Comparison of ENCODE assay signal across 12 mouse cellular contexts in genomic region chr16:96362873-96363272, GRCm38 (mm10).
DNase-seq lines count a peak whose midpoint lies in the region; ATAC-seq and TF ChIP-seq lines count a peak whose summit lies in the region.
"Had no signal": no experiment of that assay in that cellular context is flagged by ENCODE, and none has a peak within 500 bp of the region (broad histone marks: within the 10 kb centered on the region; RNA-seq: fewer than 3 reads in every experiment).

No protein-coding gene starts in this region.

- 18% methylated on average over 4 of the region's 4 CpGs for WGBS in lung, embryonic 14.5 days
- 12% methylated on average over 4 of the region's 4 CpGs for WGBS in kidney, embryonic 15.5 days
- 59% methylated on average over 4 of the region's 4 CpGs for WGBS in liver, embryonic 12.5 days (ENCODE audit: insufficient replicate concordance)
- 40% methylated on average over 4 of the region's 4 CpGs for WGBS in stomach, postnatal 0 days
- whole genome bisulfite sequencing in hindbrain, embryonic 10.5 days, result 20% methylated on average over 4 of the region's 4 CpGs
- 16% methylated on average over 4 of the region's 4 CpGs for WGBS in limb, embryonic 10.5 days

- no peak overlapping the region for H3K9ac ChIP-seq in lung, embryonic 14.5 days
- no peak overlapping the region for H3K9ac ChIP-seq in kidney, embryonic 15.5 days
- no peak overlapping the region for H3K9ac ChIP-seq in liver, embryonic 12.5 days
- H3K9ac ChIP-seq in stomach, postnatal 0 days (ENCODE audit: low read length), result no peak overlapping the region
- H3K9ac ChIP-seq: heart, embryonic 15.5 days had no signal

- 0 out of 2 replicates have a peak, but pooled peaks cover 3% of the 10 kb centered on the region for H3K27me3 ChIP-seq in lung, embryonic 14.5 days (ENCODE audit: insufficient read depth, low read length)
- no peaks in the 10 kb centered on the region for H3K27me3 ChIP-seq in kidney, embryonic 15.5 days
- no peaks in the 10 kb centered on the region for H3K27me3 ChIP-seq in liver, embryonic 12.5 days (replicated peaks)
- H3K27me3 ChIP-seq in stomach, postnatal 0 days (ENCODE audit: control insufficient read depth, insufficient read depth, low read length), result no peaks in the 10 kb centered on the region
- 0 out of 2 replicates have a peak, but pooled peaks cover 4% of the 10 kb centered on the region for H3K27me3 ChIP-seq in hindbrain, embryonic 10.5 days (ENCODE audit: insufficient read depth, poor library complexity, severe bottlenecking)
- H3K27me3 ChIP-seq in limb, embryonic 10.5 days (ENCODE audit: low read depth, poor library complexity, severe bottlenecking), result no peaks in the 10 kb centered on the region
- H3K27me3 ChIP-seq: heart, embryonic 15.5 days had no signal

- H3K4me3 ChIP-seq in lung, embryonic 14.5 days (ENCODE audit: low read depth, low read length), result no peak overlapping the region
- H3K4me3 ChIP-seq in kidney, embryonic 15.5 days (replicated peaks), result peak overlapping the region; percentile 38; the same call in 1 of the 2 replicates
- no peak overlapping the region for H3K4me3 ChIP-seq in liver, embryonic 12.5 days
- H3K4me3 ChIP-seq in stomach, postnatal 0 days (ENCODE audit: low read depth, low read length), result no peak overlapping the region; the same call in 1 of the 2 replicates
- no peak overlapping the region for H3K4me3 ChIP-seq in hindbrain, embryonic 10.5 days
- no peak overlapping the region for H3K4me3 ChIP-seq in limb, embryonic 10.5 days
- H3K4me3 ChIP-seq in left cerebral cortex, adult 2 months, result no peak overlapping the region
- H3K4me3 ChIP-seq: embryonic facial prominence, embryonic 10.5 days; heart, embryonic 15.5 days had no signal

- H3K9me3 ChIP-seq in lung, embryonic 14.5 days (ENCODE audit: low read depth, low read length), result no peaks in the 10 kb centered on the region
- H3K9me3 ChIP-seq in kidney, embryonic 15.5 days (replicated peaks), result no peaks in the 10 kb centered on the region
- H3K9me3 ChIP-seq in liver, embryonic 12.5 days (replicated peaks), result no peaks in the 10 kb centered on the region
- no peaks in the 10 kb centered on the region for H3K9me3 ChIP-seq in stomach, postnatal 0 days (ENCODE audit: control insufficient read depth, low read length)
- H3K9me3 ChIP-seq in hindbrain, embryonic 10.5 days, result no peaks in the 10 kb centered on the region
- no peaks in the 10 kb centered on the region for H3K9me3 ChIP-seq in limb, embryonic 10.5 days (replicated peaks)
- H3K9me3 ChIP-seq: embryonic facial prominence, embryonic 10.5 days; heart, embryonic 15.5 days had no signal

- no peak for TF ChIP-seq CTCF in lung, embryonic 14.5 days (IDR thresholded peaks at IDR 0.05; ENCODE audit: low read depth)
- TF ChIP-seq CTCF in stomach, postnatal 0 days (IDR thresholded peaks at IDR 0.05; ENCODE audit: low read depth), result no peak
- no peak for TF ChIP-seq CTCF in left cerebral cortex, adult 2 months (IDR thresholded peaks at IDR 0.05)

- no peaks in the 10 kb centered on the region for H3K36me3 ChIP-seq in lung, embryonic 14.5 days (ENCODE audit: insufficient read depth)
- no peaks in the 10 kb centered on the region for H3K36me3 ChIP-seq in kidney, embryonic 15.5 days
- no peaks in the 10 kb centered on the region for H3K36me3 ChIP-seq in liver, embryonic 12.5 days
- no peaks in the 10 kb centered on the region for H3K36me3 ChIP-seq in stomach, postnatal 0 days (ENCODE audit: control insufficient read depth, insufficient read depth, low read length)
- H3K36me3 ChIP-seq in hindbrain, embryonic 10.5 days, result no peaks in the 10 kb centered on the region
- no peaks in the 10 kb centered on the region for H3K36me3 ChIP-seq in limb, embryonic 10.5 days
- H3K36me3 ChIP-seq: embryonic facial prominence, embryonic 10.5 days; heart, embryonic 15.5 days had no signal

- H3K4me2 ChIP-seq in lung, embryonic 14.5 days, result peak overlapping the region; percentile 52; the same call in 1 of the 2 replicates
- peak overlapping the region; percentile 54 for H3K4me2 ChIP-seq in kidney, embryonic 15.5 days
- no peak overlapping the region for H3K4me2 ChIP-seq in liver, embryonic 12.5 days
- H3K4me2 ChIP-seq in stomach, postnatal 0 days (replicated peaks; ENCODE audit: low read depth), result peak overlapping the region; percentile 38; the same call in 1 of the 2 replicates
- H3K4me2 ChIP-seq: heart, embryonic 15.5 days had no signal

- no peak for TF ChIP-seq EP300 in stomach, postnatal 0 days (optimal IDR thresholded peaks at IDR 0.05)

- no peak for DNase-seq in lung, embryonic 14.5 days
- DNase-seq in lung, postnatal 25 days (ENCODE audit: low spot score), result no peak
- no peak for DNase-seq in stomach, postnatal 0 days (ENCODE audit: low spot score)
- no peak for DNase-seq in hindbrain, embryonic 10.5 days (ENCODE audit: low spot score)
- no peak for DNase-seq in limb, embryonic 10.5 days (ENCODE audit: low spot score)
- no peak for DNase-seq in left cerebral cortex, adult 2 months (ENCODE audit: extremely low spot score in 1 of 2, low spot score in 2 of 2)
- DNase-seq: cerebellum, adult 18-20 months had no signal

- peak overlapping the region; percentile 94; the same call in 1 of the 2 replicates for H3K27ac ChIP-seq in lung, embryonic 14.5 days (ENCODE audit: low read depth)
- H3K27ac ChIP-seq in kidney, embryonic 15.5 days, result peak overlapping the region; percentile 93
- peak overlapping the region; percentile 56; the same call in 1 of the 2 replicates for H3K27ac ChIP-seq in liver, embryonic 12.5 days
- no peak overlapping the region for H3K27ac ChIP-seq in stomach, postnatal 0 days (replicated peaks)
- no peak overlapping the region for H3K27ac ChIP-seq in hindbrain, embryonic 10.5 days
- no peak overlapping the region for H3K27ac ChIP-seq in limb, embryonic 10.5 days
- H3K27ac ChIP-seq in left cerebral cortex, adult 2 months, result no peak overlapping the region
- H3K27ac ChIP-seq: embryonic facial prominence, embryonic 10.5 days; heart, embryonic 15.5 days; macrophage had no signal

- intact Hi-C loops in left cerebral cortex, adult 2 months (cut with DNase I), result no loop called here

- H3K4me1 ChIP-seq in lung, embryonic 14.5 days (ENCODE audit: insufficient read depth), result 0 out of 2 replicates have a peak, but pooled peaks cover 3% of the 10 kb centered on the region
- peaks cover 57% of the 10 kb centered on the region for H3K4me1 ChIP-seq in kidney, embryonic 15.5 days
- H3K4me1 ChIP-seq in liver, embryonic 12.5 days, result no peaks in the 10 kb centered on the region
- H3K4me1 ChIP-seq in stomach, postnatal 0 days (replicated peaks; ENCODE audit: control insufficient read depth, insufficient read depth), result no peaks in the 10 kb centered on the region
- H3K4me1 ChIP-seq in hindbrain, embryonic 10.5 days (replicated peaks), result peaks cover 26% of the 10 kb centered on the region
- peaks cover 31% of the 10 kb centered on the region for H3K4me1 ChIP-seq in limb, embryonic 10.5 days
- H3K4me1 ChIP-seq: heart, embryonic 15.5 days had no signal

- no peak for ATAC-seq in lung, embryonic 14.5 days (ENCODE audit: insufficient read depth)
- peak; percentile 44 for ATAC-seq in kidney, embryonic 15.5 days (replicated peaks; ENCODE audit: low FRiP score)
- peak; percentile 44 for ATAC-seq in liver, embryonic 12.5 days
- no peak for ATAC-seq in stomach, postnatal 0 days (ENCODE audit: low FRiP score, low TSS enrichment)

Comparison
In these comparisons a context has a peak if more than half of its experiments do, and no peak if none do; other contexts are left out.
1. ATAC-seq: peak in kidney, embryonic 15.5 days (single experiment) and liver, embryonic 12.5 days (single experiment); none in lung, embryonic 14.5 days (single experiment) and stomach, postnatal 0 days (single experiment).
2. H3K27ac ChIP-seq: peak in lung, embryonic 14.5 days (single experiment), kidney, embryonic 15.5 days (single experiment) and liver, embryonic 12.5 days (single experiment); none in stomach, postnatal 0 days (single experiment), hindbrain, embryonic 10.5 days (single experiment), limb, embryonic 10.5 days (single experiment) and left cerebral cortex, adult 2 months (single experiment).